Mouse (Mus musculus) bone marrow macrophage, adult 2 months (primary cell): ENCODE data around the gene Pfn2. TPM values are rescaled to one million over a fixed set of nuclear protein-coding genes. Genes with fewer than 3 reads are reported as not detected.
"Not testable (repeated sequence)": the region's sequence is repeated elsewhere in the genome, so short reads cannot be mapped to it uniquely, and the experiment has no call there.

Source experiments
- H3K27ac ChIP-seq: 2 replicates; pipeline ENCODE4 v1.5.1; 2012; ENCODE audit warnings: low read depth, low read length; ENCODE audit not compliant: insufficient read depth
- H3K4me1 ChIP-seq: 2 replicates; pipeline ENCODE4 v1.6.1; 2012; ENCODE audit warnings: low read length; ENCODE audit not compliant: control insufficient read depth, insufficient read depth
- H3K4me3 ChIP-seq: 2 replicates; pipeline ENCODE4 v1.5.1; 2012; ENCODE audit warnings: mild to moderate bottlenecking, low read length, moderate library complexity; ENCODE audit not compliant: insufficient read depth
- CTCF ChIP-seq: IDR thresholded peaks from 2 replicates; pipeline ENCODE4 v1.5.1; 2012; ENCODE audit warnings: low read depth, mild to moderate bottlenecking, low read length, moderate library complexity
- POLR2A ChIP-seq: IDR thresholded peaks from 2 replicates; pipeline ENCODE4 v1.6.1; 2012; ENCODE audit warnings: mild to moderate bottlenecking, low read depth, low read length, borderline replicate concordance
- polyA plus RNA-seq: library from polyadenylated mRNA; stranded (reverse); fragments of >200 nt; gene quantifications from 2 replicates; pipeline ENCODE4 v1.2.4, GENCODE M21; 2012; ENCODE audit not compliant: missing spikeins, insufficient read depth, insufficient read length

Pfn2 gene
- 0.59 TPM in 1 of 2 replicates, not detected in the other for polyA plus RNA-seq

GRCm38 (mm10) chr3:57847760-57848185 lies at the start of gene Pfn2:
Gene Pfn2, minus strand, starts transcription at chr3:57848079.
- Histone ChIP-seq H3K27ac (no peak within 1 kb of the TSS), H3K4me3 (peak within 1 kb of the TSS; percentile 90), H3K4me1 (peaks cover 3% of the 10 kb centered on the region; the same call in 1 of the 2 replicates)
- no peak for TF ChIP-seq CTCF
- TF ChIP-seq POLR2A, result no peak

DNA sequence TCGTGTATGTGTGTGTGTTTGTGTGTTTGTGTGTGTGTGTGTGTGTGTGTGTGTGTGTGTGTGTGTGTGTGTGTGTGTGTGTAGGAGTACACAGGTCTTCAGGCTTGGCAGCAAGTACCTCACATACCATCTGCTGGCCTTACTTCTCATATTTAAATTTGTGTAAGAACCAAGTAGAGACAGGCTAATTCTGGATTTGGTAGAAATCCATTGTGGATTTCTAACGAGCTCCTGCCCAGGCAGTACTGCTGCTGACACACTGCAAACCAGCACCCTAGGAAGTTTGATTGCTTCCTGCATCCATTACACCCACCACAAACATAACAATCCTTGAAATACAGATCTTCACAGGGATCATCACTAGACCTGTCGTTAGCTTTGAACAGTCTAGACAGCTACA lies 35.1 kb upstream of the Pfn2 start:
- TF ChIP-seq CTCF (no peak), POLR2A (no peak)
- H3K4me3 ChIP-seq, result no peak overlapping the region
- H3K27ac ChIP-seq, result no peak overlapping the region
- H3K4me1 ChIP-seq, result no peaks in the 10 kb centered on the region

DNA sequence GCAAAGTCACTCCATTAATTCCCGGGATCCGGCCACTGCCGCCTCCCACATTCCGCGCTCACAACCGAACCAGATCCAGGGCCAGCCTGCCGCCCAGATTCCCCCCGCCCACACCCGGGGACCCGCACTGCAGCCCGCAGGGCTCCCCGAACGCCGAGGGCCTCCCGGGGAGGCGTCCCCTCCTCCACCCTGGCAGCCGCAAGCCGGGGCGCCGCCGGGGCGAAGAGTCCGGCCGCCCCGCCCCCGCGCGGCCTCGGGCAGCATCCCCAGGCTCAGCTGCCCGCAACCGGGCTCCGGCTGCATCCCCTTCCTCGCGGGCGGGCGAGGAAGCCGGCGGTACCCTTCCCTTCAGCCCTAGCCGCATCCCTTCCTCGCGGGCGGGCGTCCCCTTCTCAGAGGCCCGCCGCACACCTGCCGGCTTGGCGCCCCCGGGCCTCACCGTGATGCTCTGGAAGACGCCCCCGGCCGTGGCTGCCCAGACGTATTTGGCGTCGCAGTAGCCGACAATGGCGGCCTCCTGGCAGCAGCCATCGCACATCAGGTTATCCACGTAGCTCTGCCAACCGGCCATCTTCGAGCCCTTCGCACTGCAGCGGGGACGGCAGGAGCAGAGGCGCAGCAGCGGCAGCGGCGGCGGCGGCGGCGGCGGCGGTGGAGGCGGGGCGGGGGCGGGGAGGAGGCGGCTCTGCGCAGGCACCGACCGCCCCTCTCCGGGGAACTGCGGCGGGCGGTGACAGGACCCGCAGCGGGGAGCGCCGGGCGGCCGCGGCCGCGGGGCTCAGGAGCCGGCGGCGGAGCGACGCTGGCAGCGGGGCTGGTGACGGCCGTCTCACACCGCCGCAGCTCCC lies 743 bp downstream of the Pfn2 start:
- TF ChIP-seq POLR2A (no peak), CTCF (no peak)
- Histone ChIP-seq H3K27ac (no peak overlapping the region), H3K4me3 (peak overlapping the region; percentile 90), H3K4me1 (peaks cover 3% of the 10 kb centered on the region; the same call in 1 of the 2 replicates)

DNA sequence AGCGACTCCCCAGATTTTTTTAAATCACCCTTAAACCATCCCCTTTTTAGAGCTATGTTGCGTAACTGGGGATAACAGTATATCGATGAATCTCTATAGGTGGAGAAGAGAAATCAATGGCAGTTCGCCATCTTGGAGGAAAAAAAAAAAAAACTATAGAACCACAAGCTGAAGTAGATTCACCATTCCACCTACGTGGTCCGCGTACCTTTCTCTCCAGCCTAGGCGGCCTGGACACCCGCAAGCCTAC lies 1.3 kb downstream of the Pfn2 start:
- H3K27ac ChIP-seq, result no peak overlapping the region
- TF ChIP-seq CTCF (no peak), POLR2A (no peak)
- H3K4me1 ChIP-seq, result peaks cover 3% of the 10 kb centered on the region; the same call in 1 of the 2 replicates
- peak overlapping the region; percentile 90 for H3K4me3 ChIP-seq

DNA sequence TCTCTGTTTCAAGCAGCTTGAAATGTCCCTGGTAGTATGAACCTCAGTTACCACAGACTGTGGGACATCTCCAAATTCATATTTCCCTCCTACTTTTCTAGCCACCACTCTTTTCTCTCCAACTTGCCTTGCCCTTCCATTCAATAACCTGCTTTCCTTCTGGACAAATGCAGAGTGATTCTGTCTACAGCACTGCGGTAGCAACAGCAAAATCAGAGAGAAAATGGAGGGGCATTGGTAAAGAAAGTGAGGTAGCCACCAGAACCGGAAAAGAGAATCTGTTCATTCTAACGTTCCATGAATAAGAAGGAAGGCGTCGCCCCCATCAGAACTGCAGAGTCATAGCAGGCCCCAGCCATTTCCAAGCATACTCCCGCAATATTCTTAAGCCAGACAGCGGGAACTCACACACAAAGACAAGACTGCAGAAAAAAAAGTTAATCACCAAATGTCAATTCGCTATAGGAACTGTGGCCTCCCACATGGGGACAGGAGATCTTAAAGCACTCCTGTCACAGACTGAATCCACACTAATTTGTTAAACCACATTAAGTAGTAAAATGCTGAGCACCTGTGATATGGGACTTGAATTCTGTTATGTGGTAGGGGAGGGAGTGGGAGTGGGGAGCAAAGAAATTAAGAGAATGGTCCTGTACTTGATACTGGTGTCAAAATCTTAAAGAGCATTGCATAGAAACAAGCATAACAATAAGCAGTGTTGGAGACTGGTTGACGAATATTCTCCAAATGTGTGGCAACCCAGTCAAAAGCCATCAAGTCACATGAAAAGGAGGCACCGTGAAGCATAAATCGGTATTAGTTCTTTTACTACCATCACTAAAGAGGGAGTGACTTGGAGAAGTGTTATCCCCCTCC lies 1.9 kb downstream of the Pfn2 start:
- TF ChIP-seq POLR2A, result no peak
- TF ChIP-seq CTCF, result no peak
- no peak overlapping the region for H3K27ac ChIP-seq
- H3K4me1 ChIP-seq, result peaks cover 3% of the 10 kb centered on the region; the same call in 1 of the 2 replicates
- H3K4me3 ChIP-seq, result no peak overlapping the region

GRCm38 (mm10) chr3:57843775-57844174 lies 4.1 kb downstream of the Pfn2 start:
- H3K4me3 ChIP-seq, result no peak overlapping the region
- TF ChIP-seq POLR2A, result no peak
- no peak for TF ChIP-seq CTCF
- H3K27ac ChIP-seq, result no peak overlapping the region
- peaks cover 3% of the 10 kb centered on the region; the same call in 1 of the 2 replicates for H3K4me1 ChIP-seq

DNA sequence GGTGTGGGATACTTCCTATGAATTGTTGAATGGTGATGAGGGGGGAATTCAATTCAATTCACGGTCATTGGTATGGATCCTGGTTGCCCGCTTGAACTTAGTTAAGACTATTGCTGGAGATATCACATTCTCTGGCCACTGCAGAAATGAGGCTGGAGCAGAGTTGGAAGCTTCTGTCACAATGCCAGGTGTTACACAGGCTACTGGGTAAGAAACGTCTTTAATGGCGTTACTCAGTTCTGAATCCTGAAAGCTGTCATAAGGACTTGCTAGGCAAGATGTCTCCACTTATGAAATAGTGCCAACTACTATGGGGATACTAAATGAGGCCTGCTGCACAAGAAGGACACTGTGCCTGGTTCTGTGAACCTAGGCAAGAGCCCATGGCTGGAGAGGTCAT lies 11.0 kb downstream of the Pfn2 start:
- no peaks in the 10 kb centered on the region for H3K4me1 ChIP-seq

DNA sequence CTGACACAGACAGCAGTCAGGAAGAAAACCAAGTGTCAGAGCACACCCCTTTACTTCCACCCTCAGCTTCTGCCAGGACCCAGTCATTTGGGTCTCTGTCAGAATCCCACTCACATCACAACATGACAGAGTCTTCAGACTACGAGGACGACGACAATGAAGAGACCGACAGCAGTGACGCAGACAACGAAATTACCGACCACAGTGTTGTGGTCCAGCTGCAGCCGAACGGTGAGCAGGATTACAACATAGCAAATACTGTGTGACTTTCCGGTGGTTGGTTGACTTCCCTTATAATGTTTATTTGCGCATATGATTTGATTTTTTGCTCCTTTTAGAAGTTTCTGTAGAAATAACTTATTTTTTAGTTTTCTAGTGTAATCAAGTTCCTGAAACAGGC lies 14.3 kb downstream of the Pfn2 start:
- Histone ChIP-seq H3K4me3 (no peak overlapping the region), H3K27ac (no peak overlapping the region), H3K4me1 (no peaks in the 10 kb centered on the region)
- no peak for TF ChIP-seq CTCF
- TF ChIP-seq POLR2A, result no peak

More for the DNA sequence above, 11.0 kb downstream of the Pfn2 start:
- Histone ChIP-seq H3K4me3 (no peak overlapping the region), H3K27ac (no peak overlapping the region)
- TF ChIP-seq CTCF, result no peak
- no peak for TF ChIP-seq POLR2A

DNA sequence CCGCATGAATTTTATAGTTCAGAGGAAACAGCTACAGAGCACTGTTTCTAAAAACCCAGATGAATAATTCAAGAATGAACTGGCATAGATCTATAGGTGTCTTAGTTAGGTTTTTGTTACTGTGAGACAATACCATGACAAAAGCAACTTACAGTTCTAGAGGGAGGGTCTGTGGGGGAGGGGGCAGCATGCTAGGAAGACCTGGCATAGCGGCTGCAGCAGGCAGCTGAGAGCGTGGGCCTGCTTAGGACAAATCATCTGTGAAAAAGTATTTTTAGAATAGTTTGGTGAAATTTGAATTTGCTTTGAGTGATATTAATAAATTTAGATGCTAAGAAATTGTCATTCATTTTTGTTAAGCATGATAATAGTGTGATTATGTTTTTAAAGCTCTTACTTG lies 22.0 kb downstream of the Pfn2 start:
- no peaks in the 10 kb centered on the region for H3K4me1 ChIP-seq
- TF ChIP-seq CTCF (no peak), POLR2A (no peak)
- H3K4me3 ChIP-seq, result no peak overlapping the region
- no peak overlapping the region for H3K27ac ChIP-seq

- no peak for TF ChIP-seq CTCF
- TF ChIP-seq POLR2A, result no peak
- H3K4me3 ChIP-seq, result no peak overlapping the region
- no peaks in the 10 kb centered on the region; the same call in 1 of the 2 replicates for H3K4me1 ChIP-seq
- H3K27ac ChIP-seq, result no peak overlapping the region
Measured at GRCm38 (mm10) chr3:57815447-57815846, 32.4 kb downstream of the Pfn2 start.

- not testable (repeated sequence) for H3K27ac ChIP-seq, H3K4me1 ChIP-seq, H3K4me3 ChIP-seq
Measured at GRCm38 (mm10) chr3:57795071-57795470, 52.8 kb downstream of the Pfn2 start.
